Mouse (Mus musculus) heart, embryonic 16.5 days (tissue): Measurements from ENCODE around the gene Dpm2. TPM values are rescaled to one million over a fixed set of nuclear protein-coding genes. Genes with fewer than 3 reads are reported as not detected.

Source experiments
- ATAC-seq: fragments of 200-750 bp; cut with Nextera tagmentation; replicated peaks from 2 replicates; pipeline ENCODE4 v1.8.0; 2017; ENCODE audit warnings: moderate number of reproducible peaks; ENCODE audit not compliant: insufficient read depth, low FRiP score; ENCODE audit errors: extremely low read depth
- H3K27ac ChIP-seq: fragments of 300-500 bp; sonication (generic); 2 replicates; pipeline ENCODE4 v1.5.1; 2014; ENCODE audit warnings: mild to moderate bottlenecking, low read length, control low read depth, moderate library complexity
- H3K27me3 ChIP-seq: fragments of 300-500 bp; sonication (generic); 2 replicates; pipeline ENCODE4 v1.6.1; 2014; ENCODE audit warnings: low read length, mixed read lengths; ENCODE audit not compliant: control insufficient read depth, insufficient read depth
- H3K36me3 ChIP-seq: fragments of 300-500 bp; sonication (generic); 2 replicates; pipeline ENCODE4 v1.6.1; 2014; ENCODE audit not compliant: control insufficient read depth, insufficient read depth
- H3K4me1 ChIP-seq: fragments of 300-500 bp; sonication (generic); 2 replicates; pipeline ENCODE4 v1.6.1; 2014; ENCODE audit warnings: low read length, mixed read lengths; ENCODE audit not compliant: control insufficient read depth, insufficient read depth
- H3K4me2 ChIP-seq: fragments of 300-500 bp; sonication (generic); 2 replicates; pipeline ENCODE4 v1.6.1; 2014; ENCODE audit warnings: low read depth, mild to moderate bottlenecking, control low read depth, low read length
- H3K4me3 ChIP-seq: fragments of 300-500 bp; sonication (generic); 2 replicates; pipeline ENCODE4 v1.5.1; 2014; ENCODE audit warnings: mild to moderate bottlenecking, control low read depth, low read length
- H3K9ac ChIP-seq: fragments of 300-500 bp; sonication (generic); 2 replicates; pipeline ENCODE4 v1.6.1; 2014; ENCODE audit warnings: low read length, control low read depth
- H3K9me3 ChIP-seq: fragments of 300-500 bp; sonication (generic); replicated peaks from 2 replicates; pipeline ENCODE4 v1.6.1; 2016; ENCODE audit warnings: low read length; ENCODE audit not compliant: control insufficient read depth
- WGBS: fragments of 180-500 bp; shearing (Covaris S2); extraction: QIAGEN DNeasy Blood & Tissue Kit; methylation state at CpG from one replicate; pipeline ENCODE4 v1.1.7; 2014; 5-methylcytosine and 5-hydroxymethylcytosine counted together
- polyA plus RNA-seq: library from polyadenylated mRNA; unstranded; fragments of >200 nt; fragmentation: Nextera tagmentation; extraction: Ambion mirVana; gene quantifications from 2 replicates; pipeline ENCODE4 v1.2.1, GENCODE M21; 2015

Gene Dpm2
- polyA plus RNA-seq, 1 experiment from 2014 or later, result 73.0 TPM

GRCm38 (mm10) chr2:32610610-32611229 lies 40.1 kb downstream of the Dpm2 start:
- Histone ChIP-seq H3K4me2 (peak overlapping the region; percentile 92), H3K4me3 (peak overlapping the region; percentile 60), H3K36me3 (peaks cover 12% of the 10 kb centered on the region), H3K27me3 (no peaks in the 10 kb centered on the region), H3K27ac (peak overlapping the region; percentile 69), H3K9me3 (no peaks in the 10 kb centered on the region), H3K4me1 (peaks cover 44% of the 10 kb centered on the region), H3K9ac (peak overlapping the region; percentile 69)
- WGBS, result 8% methylated on average over 23 of the region's 23 CpGs
- no peak for ATAC-seq

GRCm38 (mm10) chr2:32612274-32612673 lies 41.6 kb downstream of the Dpm2 start:
- H3K36me3 ChIP-seq, result peaks cover 20% of the 10 kb centered on the region
- H3K4me2 ChIP-seq, result no peak overlapping the region
- H3K27ac ChIP-seq, result no peak overlapping the region
- 77% methylated on average over 26 of the region's 26 CpGs for WGBS
- H3K4me1 ChIP-seq, result peaks cover 40% of the 10 kb centered on the region
- ATAC-seq, result no peak
- no peak overlapping the region for H3K4me3 ChIP-seq
- no peak overlapping the region for H3K9ac ChIP-seq
- no peaks in the 10 kb centered on the region for H3K9me3 ChIP-seq
- no peaks in the 10 kb centered on the region for H3K27me3 ChIP-seq

- Histone ChIP-seq H3K36me3 (peaks cover 37% of the 10 kb centered on the region), H3K4me2 (no peak overlapping the region), H3K9me3 (peaks cover 3% of the 10 kb centered on the region; the same call in 1 of the 2 replicates), H3K27me3 (no peaks in the 10 kb centered on the region), H3K9ac (no peak overlapping the region), H3K27ac (no peak overlapping the region), H3K4me1 (peaks cover 33% of the 10 kb centered on the region), H3K4me3 (no peak overlapping the region)
- 95% methylated on average over 1 of the region's 1 CpGs for WGBS
- ATAC-seq, result no peak
Measured at GRCm38 (mm10) chr2:32617109-32617508, 46.5 kb downstream of the Dpm2 start.

GRCm38 (mm10) chr2:32617601-32618000 lies 46.9 kb downstream of the Dpm2 start:
- H3K9ac ChIP-seq, result no peak overlapping the region
- no peak overlapping the region for H3K27ac ChIP-seq
- H3K9me3 ChIP-seq, result peaks cover 3% of the 10 kb centered on the region; the same call in 1 of the 2 replicates
- peaks cover 35% of the 10 kb centered on the region for H3K4me1 ChIP-seq
- H3K36me3 ChIP-seq, result peaks cover 37% of the 10 kb centered on the region
- no peaks in the 10 kb centered on the region for H3K27me3 ChIP-seq
- no peak for ATAC-seq
- 93% methylated on average over 4 of the region's 4 CpGs for WGBS
- H3K4me2 ChIP-seq, result no peak overlapping the region
- H3K4me3 ChIP-seq, result no peak overlapping the region

GRCm38 (mm10) chr2:32618051-32618450 lies 47.4 kb downstream of the Dpm2 start:
- peaks cover 35% of the 10 kb centered on the region for H3K4me1 ChIP-seq
- no peak overlapping the region for H3K4me2 ChIP-seq
- H3K27ac ChIP-seq, result no peak overlapping the region
- 84% methylated on average over 9 of the region's 9 CpGs for WGBS
- peaks cover 32% of the 10 kb centered on the region for H3K36me3 ChIP-seq
- H3K27me3 ChIP-seq, result no peaks in the 10 kb centered on the region
- ATAC-seq, result no peak
- no peak overlapping the region for H3K9ac ChIP-seq
- peaks cover 3% of the 10 kb centered on the region; the same call in 1 of the 2 replicates for H3K9me3 ChIP-seq
- no peak overlapping the region for H3K4me3 ChIP-seq

- peak; percentile 86 for ATAC-seq
- Histone ChIP-seq H3K4me2 (peak overlapping the region; percentile 44), H3K9ac (peak overlapping the region; percentile 58), H3K4me3 (no peak overlapping the region), H3K9me3 (peaks cover 3% of the 10 kb centered on the region; the same call in 1 of the 2 replicates), H3K36me3 (peaks cover 24% of the 10 kb centered on the region), H3K4me1 (peaks cover 40% of the 10 kb centered on the region), H3K27ac (peak overlapping the region; percentile 95), H3K27me3 (no peaks in the 10 kb centered on the region)
- WGBS, result 15% methylated on average over 4 of the region's 4 CpGs
Measured at GRCm38 (mm10) chr2:32620682-32621516, 50.2 kb downstream of the Dpm2 start.

GRCm38 (mm10) chr2:32621517-32621859 lies 50.8 kb downstream of the Dpm2 start, which contains the start of gene Ak1:
Gene Ak1, plus strand, starts transcription at chr2:32621758.
- WGBS, result 13% methylated on average over 7 of the region's 7 CpGs
- H3K9me3 ChIP-seq, result peaks cover 3% of the 10 kb centered on the region; the same call in 1 of the 2 replicates
- H3K36me3 ChIP-seq, result peaks cover 23% of the 10 kb centered on the region
- H3K9ac ChIP-seq, result peak within 1 kb of the TSS; percentile 58
- peaks cover 43% of the 10 kb centered on the region for H3K4me1 ChIP-seq
- ATAC-seq, result no peak; the same call in 1 of the 2 replicates
- peak within 1 kb of the TSS; percentile 95 for H3K27ac ChIP-seq
- H3K27me3 ChIP-seq, result no peaks in the 10 kb centered on the region
- no peak within 1 kb of the TSS; the same call in 1 of the 2 replicates for H3K4me3 ChIP-seq
- peak within 1 kb of the TSS; percentile 44 for H3K4me2 ChIP-seq
